Comparison of ENCODE assay signal across 14 mouse cellular contexts in genomic region chr5:112499918-112500682, GRCm38 (mm10). TPM values are rescaled to one million over a fixed set of nuclear protein-coding genes. Genes with fewer than 3 reads are reported as not detected.
A peak's percentile ranks its signal among the peaks of the same experiment; 100 is the strongest.
DNase-seq lines count a peak whose midpoint lies in the region; ATAC-seq and TF ChIP-seq lines count a peak whose summit lies in the region.
"Had no signal": no experiment of that assay in that cellular context is flagged by ENCODE, and none has a peak within 500 bp of the region (broad histone marks: within the 10 kb centered on the region; RNA-seq: fewer than 3 reads in every experiment).

No protein-coding gene starts in this region.

- 48% methylated on average over 8 of the region's 8 CpGs for WGBS in forebrain, embryonic 11.5 days
- 40% methylated on average over 8 of the region's 8 CpGs for WGBS in hindbrain, embryonic 14.5 days
- WGBS in midbrain, embryonic 16.5 days: 33% methylated on average over 8 of the region's 8 CpGs
- 68% methylated on average over 8 of the region's 8 CpGs for WGBS in thymus, adult 2 months

- DNase-seq in left cerebral cortex, postnatal 4 days: peak; percentile 72
- no peak for DNase-seq in left cerebral cortex, postnatal 36 days (ENCODE audit: low spot score in 2 of 2)
- DNase-seq in forebrain, embryonic 11.5 days (ENCODE audit: low spot score): peak; percentile 78
- no peak for DNase-seq in hindbrain, embryonic 14.5 days (ENCODE audit: low spot score)
- DNase-seq in heart, postnatal 4 days: no peak
- no peak for DNase-seq in thymus, adult 2 months
- no peak for DNase-seq in heart, adult 18-20 months
- DNase-seq: heart, postnatal 10 days; kidney, postnatal 25 days had no signal

- no peaks in the 10 kb centered on the region for H3K27me3 ChIP-seq in forebrain, embryonic 11.5 days (ENCODE audit: control insufficient read depth, insufficient read depth, low read length)
- H3K27me3 ChIP-seq in hindbrain, embryonic 14.5 days (ENCODE audit: control insufficient read depth, insufficient read depth, low read length): no peaks in the 10 kb centered on the region
- H3K27me3 ChIP-seq in midbrain, embryonic 16.5 days (ENCODE audit: control insufficient read depth, insufficient read depth, low read depth, low read length): no peaks in the 10 kb centered on the region
- H3K27me3 ChIP-seq in thymus, adult 2 months (ENCODE audit: control insufficient read depth, insufficient read depth, low read length): no peaks in the 10 kb centered on the region
- H3K27me3 ChIP-seq: embryonic facial prominence, embryonic 12.5 days had no signal

- H3K4me2 ChIP-seq in forebrain, embryonic 11.5 days (ENCODE audit: low read depth, low read length, severe bottlenecking): no peak overlapping the region
- H3K4me2 ChIP-seq in hindbrain, embryonic 14.5 days (replicated peaks): no peak overlapping the region
- H3K4me2 ChIP-seq in midbrain, embryonic 16.5 days (ENCODE audit: low read length): no peak overlapping the region
- H3K4me2 ChIP-seq: embryonic facial prominence, embryonic 12.5 days had no signal

- no peak overlapping the region; the same call in 1 of the 2 replicates for H3K9ac ChIP-seq in forebrain, embryonic 11.5 days (ENCODE audit: low read length)
- no peak overlapping the region for H3K9ac ChIP-seq in hindbrain, embryonic 14.5 days
- H3K9ac ChIP-seq in midbrain, embryonic 16.5 days (ENCODE audit: low read depth, low read length): peak overlapping the region; percentile 11; the same call in 1 of the 2 replicates
- H3K9ac ChIP-seq: embryonic facial prominence, embryonic 12.5 days; liver, embryonic 14.5 days had no signal

- intact Hi-C loops in left cerebral cortex, postnatal 4 days (cut with DNase I): no loop called here
- intact Hi-C loops in left cerebral cortex, postnatal 36 days (cut with DNase I): no loop called here

- peaks cover 15% of the 10 kb centered on the region; the same call in 1 of the 2 replicates for H3K4me1 ChIP-seq in forebrain, embryonic 11.5 days (replicated peaks; ENCODE audit: control insufficient read depth, insufficient read depth, low read length)
- H3K4me1 ChIP-seq in hindbrain, embryonic 14.5 days (replicated peaks; ENCODE audit: control insufficient read depth, insufficient read depth, low read length): peaks cover 22% of the 10 kb centered on the region
- peaks cover 46% of the 10 kb centered on the region for H3K4me1 ChIP-seq in midbrain, embryonic 16.5 days (ENCODE audit: control insufficient read depth, insufficient read depth, low read length)
- H3K4me1 ChIP-seq in thymus, adult 2 months (replicated peaks; ENCODE audit: control insufficient read depth, insufficient read depth, low read length): no peaks in the 10 kb centered on the region

- H3K9me3 ChIP-seq in forebrain, embryonic 11.5 days (ENCODE audit: control insufficient read depth, low read length): no peaks in the 10 kb centered on the region
- H3K9me3 ChIP-seq in hindbrain, embryonic 14.5 days (ENCODE audit: control insufficient read depth, low read length): no peaks in the 10 kb centered on the region
- H3K9me3 ChIP-seq in midbrain, embryonic 16.5 days (replicated peaks; ENCODE audit: control insufficient read depth, low read length, poor library complexity, severe bottlenecking): no peaks in the 10 kb centered on the region
- H3K9me3 ChIP-seq: embryonic facial prominence, embryonic 12.5 days had no signal

- ATAC-seq in forebrain, embryonic 11.5 days (replicated peaks; ENCODE audit: low FRiP score): peak; percentile 77
- ATAC-seq in hindbrain, embryonic 14.5 days (ENCODE audit: low FRiP score): 0 out of 2 replicates have a peak, but pooled peaks have one; percentile 21
- ATAC-seq in midbrain, embryonic 16.5 days: peak; percentile 50

- H3K27ac ChIP-seq in forebrain, embryonic 11.5 days (ENCODE audit: low read depth, low read length): peak overlapping the region; percentile 64; the same call in 1 of the 2 replicates
- peak overlapping the region; percentile 76 for H3K27ac ChIP-seq in hindbrain, embryonic 14.5 days
- H3K27ac ChIP-seq in midbrain, embryonic 16.5 days (ENCODE audit: low read length): peak overlapping the region; percentile 36
- H3K27ac ChIP-seq in thymus, adult 2 months (ENCODE audit: control insufficient read depth, insufficient read depth, low read length): no peak overlapping the region
- H3K27ac ChIP-seq: embryonic facial prominence, embryonic 12.5 days; liver, embryonic 14.5 days had no signal

- no peak for TF ChIP-seq POLR2A in thymus, adult 2 months (IDR thresholded peaks at IDR 0.05; ENCODE audit: control insufficient read depth, extremely low read depth, insufficient read depth, low read length, poor library complexity)

- no peaks in the 10 kb centered on the region for H3K36me3 ChIP-seq in forebrain, embryonic 11.5 days (ENCODE audit: control insufficient read depth, insufficient read depth, low read length)
- no peaks in the 10 kb centered on the region for H3K36me3 ChIP-seq in hindbrain, embryonic 14.5 days (replicated peaks; ENCODE audit: control insufficient read depth, insufficient read depth)
- H3K36me3 ChIP-seq in midbrain, embryonic 16.5 days (ENCODE audit: control insufficient read depth, insufficient read depth, low read length): no peaks in the 10 kb centered on the region
- no peaks in the 10 kb centered on the region for H3K36me3 ChIP-seq in thymus, adult 2 months (ENCODE audit: control insufficient read depth, insufficient read depth, low read length)
- H3K36me3 ChIP-seq: embryonic facial prominence, embryonic 12.5 days had no signal

- no peak for TF ChIP-seq CTCF in thymus, adult 2 months (IDR thresholded peaks at IDR 0.05; ENCODE audit: borderline replicate concordance, control insufficient read depth, extremely low read depth, insufficient read depth, low read length, poor library complexity)

- no peak overlapping the region for H3K4me3 ChIP-seq in forebrain, embryonic 11.5 days (ENCODE audit: low read depth, low read length)
- H3K4me3 ChIP-seq in hindbrain, embryonic 14.5 days (replicated peaks; ENCODE audit: low read length): no peak overlapping the region
- H3K4me3 ChIP-seq in midbrain, embryonic 16.5 days (ENCODE audit: low read depth, low read length): no peak overlapping the region
- H3K4me3 ChIP-seq in thymus, adult 2 months (ENCODE audit: control insufficient read depth, insufficient read depth, low read length): no peak overlapping the region
- H3K4me3 ChIP-seq: embryonic facial prominence, embryonic 12.5 days had no signal

RNA-seq across cellular contexts. Expression of gene Gm6588, which starts 50.9 kb away (rescaled TPM):
- total RNA-seq in left cerebral cortex, postnatal 4 days (2021): not detected
- not detected for total RNA-seq in left cerebral cortex, postnatal 36 days (2021)
- not detected in 2 replicates for polyA plus RNA-seq in forebrain, embryonic 11.5 days (2014; fragmentation: Nextera tagmentation; extraction: Ambion mirVana)
- 0.23 and 0.29 TPM in 2 replicates for polyA plus RNA-seq in hindbrain, embryonic 14.5 days (2014; fragmentation: Nextera tagmentation; extraction: Ambion mirVana)
- 1.0 and 1.6 TPM in 2 replicates for polyA plus RNA-seq in midbrain, embryonic 16.5 days (2015; fragmentation: Nextera tagmentation; extraction: Ambion mirVana)
- total RNA-seq in heart, postnatal 4 days (2021): not detected
- 0.07 TPM in 1 of 2 replicates, not detected in the other for polyA plus RNA-seq in thymus, adult 2 months (2012; rRNA removed)
- total RNA-seq in heart, adult 18-20 months (2021): not detected
- total RNA-seq: heart, postnatal 10 days; left cerebral cortex, postnatal 10 days had no signal
- polyA plus RNA-seq: embryonic facial prominence, embryonic 12.5 days; frontal cortex, adult 2 months; liver, embryonic 14.5 days had no signal

Comparison
In these comparisons a context has a peak if more than half of its experiments do, and no peak if none do; other contexts are left out.
1. DNase-seq: peak in left cerebral cortex, postnatal 4 days (single experiment) and forebrain, embryonic 11.5 days (single experiment); none in left cerebral cortex, postnatal 36 days (0 of 2), hindbrain, embryonic 14.5 days (single experiment), heart, postnatal 4 days (single experiment), thymus, adult 2 months (single experiment) and heart, adult 18-20 months (0 of 2).
2. ATAC-seq: peak in every context shown above with its lines; median percentile 77 in forebrain, embryonic 11.5 days; 50 in midbrain, embryonic 16.5 days; 21 in hindbrain, embryonic 14.5 days.